Mouse (Mus musculus): ENCODE data around the gene Abhd5.

The Abhd5 gene

DNA sequence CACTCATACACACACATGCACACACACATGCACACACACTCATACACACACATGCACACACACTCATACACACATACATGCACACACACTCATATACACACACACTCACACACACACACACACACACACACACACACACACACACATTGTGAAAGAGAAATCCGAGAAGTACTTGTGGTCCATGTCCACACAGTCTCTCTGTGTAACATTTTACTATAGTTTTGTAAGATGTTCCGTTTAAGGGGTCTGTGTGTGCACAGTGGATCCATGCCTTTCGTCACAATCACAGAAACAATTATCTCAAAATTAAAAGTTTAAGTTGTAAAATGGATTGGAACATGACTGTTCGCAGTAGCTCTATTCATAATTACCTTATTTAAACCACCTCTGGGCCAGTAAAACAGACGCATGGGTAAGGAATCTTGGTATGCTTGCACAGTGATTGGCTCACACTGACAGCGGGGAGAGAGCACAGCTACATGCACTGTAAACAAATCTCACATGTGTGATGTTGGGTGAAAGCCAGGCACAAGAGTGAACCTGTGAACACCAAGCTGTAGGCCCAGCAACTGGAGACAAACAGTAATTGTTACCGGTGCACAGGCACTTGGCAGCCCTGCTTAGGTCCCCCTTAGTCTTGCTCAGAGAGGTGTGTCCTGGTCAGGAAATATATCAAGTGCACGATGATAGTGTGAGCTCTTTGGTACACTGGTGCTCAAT is 63.8 kb downstream of the Abhd5 start:
- no peak for DNase-seq (ENCODE audit: low spot score in 2 of 2)

GRCm38 (mm10) chr9:122416617-122417016 is 65.2 kb downstream of the Abhd5 start:
- no peak for DNase-seq (ENCODE audit: low spot score in 2 of 2)

GRCm38 (mm10) chr9:122420195-122420756 is 68.9 kb downstream of the Abhd5 start:
- no peak for DNase-seq (ENCODE audit: low spot score in 2 of 2)

DNA sequence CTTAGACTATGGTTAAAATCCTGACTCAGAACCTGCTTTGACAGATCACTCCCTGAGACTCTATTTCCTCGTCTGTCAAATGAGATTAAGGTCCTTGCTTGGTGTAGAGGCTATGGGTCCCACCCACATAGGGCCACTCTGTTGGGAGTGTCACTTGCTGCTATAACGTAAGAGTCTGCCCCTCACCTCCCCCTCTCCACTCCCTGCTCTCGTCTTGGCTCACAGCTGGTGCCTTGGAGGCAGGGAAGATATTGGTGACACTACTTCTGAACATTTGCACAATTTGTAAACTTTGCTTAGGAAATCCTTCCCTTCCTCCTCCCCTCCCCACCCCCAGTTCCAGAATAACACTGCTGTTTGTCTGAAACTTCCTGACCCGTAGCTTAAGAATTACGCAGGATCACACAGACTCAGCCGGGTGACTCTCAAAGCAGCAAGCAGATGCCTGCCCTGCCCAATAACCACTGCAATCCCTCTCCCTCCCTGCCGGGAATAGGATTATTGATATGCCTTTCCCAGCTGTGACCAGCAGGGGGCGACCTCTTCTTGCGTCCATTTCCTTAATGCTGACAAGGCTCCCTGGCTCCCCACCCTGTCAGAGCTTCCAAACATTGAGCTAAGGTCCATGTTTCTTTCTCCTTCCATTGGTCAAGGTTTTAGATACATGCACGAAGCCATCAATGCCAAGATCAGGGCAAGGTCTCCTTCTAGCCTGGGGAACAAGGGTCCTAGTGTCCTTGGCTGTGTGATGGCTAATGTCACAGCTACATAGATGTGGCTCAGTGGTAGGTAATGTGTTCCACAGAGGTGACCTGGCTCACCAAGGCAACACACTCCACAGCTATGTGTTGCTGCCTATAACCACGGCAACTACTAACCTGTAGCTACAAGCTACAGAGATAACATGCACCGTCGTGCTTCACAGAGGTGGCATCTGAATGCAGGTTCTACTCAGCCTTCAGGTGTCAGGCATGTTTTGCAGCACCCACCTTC is 69.7 kb downstream of the Abhd5 start:
- peak; percentile 43 to 75 for DNase-seq (ENCODE audit: low spot score in 2 of 2)

GRCm38 (mm10) chr9:122421911-122422310 is 70.5 kb downstream of the Abhd5 start:
- DNase-seq (ENCODE audit: low spot score in 2 of 2): no peak

DNA sequence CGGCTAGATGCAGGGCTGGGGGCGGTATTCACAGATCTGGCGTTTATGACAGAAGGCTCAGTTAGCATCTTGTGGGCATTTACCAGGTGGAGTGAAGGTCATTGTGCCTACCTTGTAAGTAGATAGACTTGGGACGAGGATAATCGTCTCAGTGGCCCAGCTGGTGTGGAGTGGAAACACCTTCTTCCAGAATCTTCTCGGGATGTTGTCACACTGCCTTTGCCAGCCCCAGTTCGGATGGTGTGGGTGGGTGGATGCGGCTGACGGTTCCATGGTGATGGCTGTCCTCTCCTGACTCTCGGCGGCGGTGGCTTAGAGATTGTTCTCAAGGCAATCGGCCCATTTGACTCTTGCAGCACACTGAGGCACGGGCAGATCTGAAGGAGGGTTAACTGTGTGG is 71.3 kb downstream of the Abhd5 start:
- no peak for DNase-seq (ENCODE audit: low spot score in 2 of 2)

DNA sequence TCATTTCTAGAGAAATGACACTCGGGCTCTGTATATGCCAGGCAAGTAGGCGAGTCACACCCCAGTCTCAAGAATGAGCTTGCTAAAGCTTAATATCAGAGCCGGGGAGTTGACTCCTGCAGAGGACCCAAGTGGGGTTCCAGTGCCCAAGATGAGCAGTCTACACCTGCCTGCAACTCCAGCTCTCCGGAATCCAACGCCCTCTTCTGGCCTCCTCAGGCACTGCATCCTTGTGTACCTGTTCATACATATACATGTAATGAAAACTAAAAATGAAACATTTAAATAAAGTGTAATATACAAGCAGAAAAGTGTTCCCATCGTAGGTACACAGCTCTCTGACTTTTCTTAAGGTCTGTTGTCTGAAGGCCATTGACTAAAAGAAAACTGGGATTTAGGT is 71.7 kb downstream of the Abhd5 start:
- no peak for DNase-seq (ENCODE audit: low spot score in 2 of 2)

- DNase-seq (ENCODE audit: low spot score in 2 of 2): peak; percentile 18 to 66
Measured at GRCm38 (mm10) chr9:122424941-122425608, 73.7 kb downstream of the Abhd5 start.

DNA sequence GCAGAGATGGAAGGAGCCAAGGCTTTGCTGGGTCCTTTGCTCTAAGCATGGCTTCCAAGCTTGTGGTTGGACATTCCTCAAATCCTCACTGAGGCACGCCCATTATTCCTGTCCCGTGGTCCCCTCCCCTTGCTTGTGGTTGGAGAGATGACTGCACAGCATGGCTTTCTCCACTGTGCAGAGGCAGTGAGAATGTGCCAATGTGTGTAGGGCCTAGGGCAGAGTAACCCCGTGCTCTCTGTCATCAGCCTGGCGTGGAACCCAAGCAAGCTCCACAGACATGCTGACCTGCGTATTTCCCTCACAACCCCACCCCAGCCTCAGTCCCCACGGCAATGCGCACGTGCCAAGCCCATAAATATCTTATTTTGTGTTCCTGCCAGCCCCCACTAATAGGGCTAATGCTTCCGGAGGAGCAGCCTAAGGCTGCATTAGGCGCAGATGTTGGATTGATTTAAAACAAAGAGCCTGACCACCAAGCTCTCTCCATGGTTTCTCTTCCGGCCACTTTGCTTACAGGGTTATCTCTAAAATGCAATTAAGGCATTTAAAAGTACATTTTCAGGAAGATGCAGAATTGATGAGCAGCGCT is 77.7 kb downstream of the Abhd5 start:
- DNase-seq (ENCODE audit: low spot score in 2 of 2): no peak

DNA sequence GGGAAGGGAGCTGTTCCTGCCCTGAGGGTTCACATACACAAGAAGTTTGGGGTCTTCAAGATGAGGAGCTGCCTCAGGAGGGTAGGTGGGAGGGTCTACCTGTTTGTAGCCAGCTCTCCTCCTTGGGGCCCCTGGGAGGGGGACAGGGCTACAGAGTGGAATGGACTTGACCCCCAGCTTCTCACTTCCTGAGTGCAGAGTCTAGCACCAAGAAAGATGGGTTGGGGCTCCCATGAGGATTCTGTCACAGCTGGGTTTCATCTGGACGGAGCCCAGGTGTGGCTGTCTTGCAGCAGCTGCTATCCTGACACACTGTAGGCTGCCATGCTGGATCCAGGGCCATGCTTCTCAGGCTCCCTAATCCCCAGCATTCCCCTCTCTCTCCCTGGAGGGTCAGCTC is 78.3 kb downstream of the Abhd5 start:
- no peak for DNase-seq (ENCODE audit: low spot score in 2 of 2)

Data from spleen, postnatal 10 days (tissue).